Mouse (Mus musculus) embryonic facial prominence, embryonic 12.5 days (tissue): Measurements from ENCODE around the gene Fes. TPM values are rescaled to one million over a fixed set of nuclear protein-coding genes. Genes with fewer than 3 reads are reported as not detected.

Experiments used
- ATAC-seq: fragments of 200-750 bp; cut with Nextera tagmentation; 2 replicates; pipeline ENCODE4 v1.8.0; 2017; ENCODE audit not compliant: insufficient number of reproducible peaks, insufficient read depth, low FRiP score, low TSS enrichment
- H3K27ac ChIP-seq: fragments of 300-500 bp; sonication (generic); 2 replicates; pipeline ENCODE4 v1.5.1; 2016; ENCODE audit warnings: mild to moderate bottlenecking
- H3K27me3 ChIP-seq: fragments of 300-500 bp; sonication (generic); 2 replicates; pipeline ENCODE4 v1.6.1; 2016; ENCODE audit warnings: mild to moderate bottlenecking, moderate library complexity
- H3K36me3 ChIP-seq: fragments of 300-500 bp; sonication (generic); 2 replicates; pipeline ENCODE4 v1.6.1; 2016; ENCODE audit warnings: mild to moderate bottlenecking
- H3K4me1 ChIP-seq: fragments of 300-500 bp; sonication (generic); 2 replicates; pipeline ENCODE4 v1.6.1; 2016
- H3K4me2 ChIP-seq: fragments of 300-500 bp; sonication (generic); replicated peaks from 2 replicates; pipeline ENCODE4 v1.6.1; 2016; ENCODE audit warnings: mild to moderate bottlenecking, moderate library complexity
- H3K4me3 ChIP-seq: fragments of 300-500 bp; sonication (generic); 2 replicates; pipeline ENCODE4 v1.5.1; 2016; ENCODE audit warnings: mild to moderate bottlenecking
- H3K9ac ChIP-seq: fragments of 300-500 bp; sonication (generic); 2 replicates; pipeline ENCODE4 v1.6.1; 2016; ENCODE audit warnings: mild to moderate bottlenecking, moderate library complexity
- H3K9me3 ChIP-seq: fragments of 300-500 bp; sonication (generic); 2 replicates; pipeline ENCODE4 v1.6.1; 2016; ENCODE audit warnings: mild to moderate bottlenecking, moderate library complexity
- WGBS: fragments of 180-500 bp; shearing (Covaris S2); methylation state at CpG from one replicate; pipeline ENCODE4 v1.1.7; 2016; 5-methylcytosine and 5-hydroxymethylcytosine counted together
- polyA plus RNA-seq: library from polyadenylated mRNA; unstranded; fragments of >200 nt; fragmentation: Nextera tagmentation; extraction: Ambion mirVana; gene quantifications from 2 replicates; pipeline ENCODE4 v1.2.1, GENCODE M21; 2016

Fes gene
- polyA plus RNA-seq, 1 experiment from 2014 or later = 12.2 TPM

DNA sequence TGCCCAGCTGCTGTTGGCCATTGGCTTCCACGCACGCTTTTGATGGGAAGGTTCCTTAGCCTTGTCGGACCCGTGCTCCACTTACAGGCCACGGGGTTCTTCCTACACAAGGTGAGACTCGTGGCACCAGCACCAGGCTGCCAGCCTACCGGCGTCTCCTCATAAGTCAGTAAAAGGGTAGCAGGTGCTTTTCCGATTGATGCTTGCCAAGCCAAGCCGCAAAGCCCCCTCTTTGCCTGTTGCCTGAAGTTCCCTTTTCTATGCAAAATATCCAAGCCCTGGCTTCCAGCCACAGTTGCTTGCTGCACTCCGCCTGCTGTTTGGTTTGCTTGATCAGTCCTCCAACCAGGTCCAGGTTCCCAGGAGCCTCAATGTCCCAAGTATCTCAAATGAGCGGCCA lies 13.9 kb downstream of the Fes start:
- Histone ChIP-seq H3K9me3 (no peaks in the 10 kb centered on the region), H3K27ac (no peak overlapping the region), H3K4me2 (no peak overlapping the region), H3K4me3 (no peak overlapping the region), H3K27me3 (no peaks in the 10 kb centered on the region), H3K9ac (no peak overlapping the region), H3K36me3 (0 out of 2 replicates have a peak, but pooled peaks cover 3% of the 10 kb centered on the region), H3K4me1 (peaks cover 15% of the 10 kb centered on the region)
- no peak for ATAC-seq
- 82% methylated on average over 12 of the region's 12 CpGs for WGBS

DNA sequence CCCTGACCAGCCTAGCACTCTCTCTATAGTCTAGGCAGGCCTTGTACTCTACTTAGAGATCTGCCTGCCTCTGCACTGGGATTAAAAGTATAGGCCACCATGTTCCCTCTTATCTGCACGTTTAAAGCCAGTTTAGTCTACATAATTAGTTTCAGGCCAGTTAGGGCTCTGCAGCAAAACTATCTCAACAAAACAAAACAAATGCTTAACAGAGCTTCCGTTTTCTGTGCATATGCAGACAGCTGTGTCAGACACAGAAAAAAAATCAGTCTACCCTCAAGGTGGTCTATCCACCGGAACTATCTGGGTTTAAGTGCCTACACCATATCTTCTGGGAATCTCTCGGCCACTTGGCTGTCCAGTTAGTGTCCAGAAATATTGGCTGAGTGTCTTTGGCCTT lies 14.4 kb downstream of the Fes start:
- no peak for ATAC-seq
- 68% methylated on average over 4 of the region's 4 CpGs for WGBS
- no peak overlapping the region for H3K4me2 ChIP-seq
- no peak overlapping the region for H3K27ac ChIP-seq
- H3K36me3 ChIP-seq = peaks cover 3% of the 10 kb centered on the region
- H3K9me3 ChIP-seq = no peaks in the 10 kb centered on the region
- H3K4me3 ChIP-seq = no peak overlapping the region
- H3K27me3 ChIP-seq = no peaks in the 10 kb centered on the region
- peaks cover 15% of the 10 kb centered on the region for H3K4me1 ChIP-seq
- no peak overlapping the region for H3K9ac ChIP-seq

DNA sequence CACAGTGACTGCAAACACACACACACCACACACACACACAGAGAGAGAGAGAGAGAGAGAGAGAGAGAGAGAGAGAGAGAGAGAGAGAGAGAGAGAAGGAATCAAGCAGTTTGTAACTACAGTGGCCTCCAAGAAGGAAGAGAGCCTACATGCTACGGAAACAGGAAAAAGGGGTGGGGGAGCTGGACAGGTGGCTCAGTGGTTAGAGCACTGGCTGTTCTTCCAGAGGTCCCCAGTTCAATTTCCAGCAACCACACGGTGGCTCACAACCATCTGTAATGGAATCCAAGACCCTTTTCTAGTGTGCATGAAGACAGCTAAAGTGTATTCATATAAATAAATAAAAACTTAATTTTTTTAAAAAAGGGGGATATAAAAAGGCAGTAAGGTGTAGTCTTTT lies 15.1 kb downstream of the Fes start:
- no peak overlapping the region for H3K4me2 ChIP-seq
- no peak overlapping the region for H3K4me3 ChIP-seq
- H3K27me3 ChIP-seq = no peaks in the 10 kb centered on the region
- no peak overlapping the region for H3K9ac ChIP-seq
- peaks cover 15% of the 10 kb centered on the region for H3K4me1 ChIP-seq
- H3K36me3 ChIP-seq = peaks cover 10% of the 10 kb centered on the region
- no peaks in the 10 kb centered on the region for H3K9me3 ChIP-seq
- no peak for ATAC-seq
- 62% methylated on average over 2 of the region's 2 CpGs for WGBS
- H3K27ac ChIP-seq = no peak overlapping the region

DNA sequence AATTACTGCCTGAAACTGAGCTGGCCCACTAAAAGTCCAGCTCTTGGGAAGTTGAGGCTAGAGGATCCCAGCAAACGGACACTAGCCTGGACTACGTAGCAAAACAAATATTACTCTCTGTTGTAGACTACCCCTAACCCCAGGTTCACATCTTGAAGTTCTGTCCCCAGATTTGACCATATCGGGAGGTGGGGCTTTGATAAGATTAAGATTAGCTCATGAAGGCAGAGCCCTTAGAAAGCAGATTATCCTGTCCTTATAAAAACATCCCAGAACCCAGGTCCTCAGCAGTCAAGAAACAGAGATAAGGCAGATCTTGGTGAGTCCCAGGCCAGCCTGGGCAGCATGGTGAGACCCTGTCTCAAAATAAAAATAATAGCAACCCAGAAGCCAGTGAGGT lies 15.6 kb downstream of the Fes start:
- no peak overlapping the region for H3K27ac ChIP-seq
- H3K9me3 ChIP-seq = no peaks in the 10 kb centered on the region
- peaks cover 15% of the 10 kb centered on the region for H3K36me3 ChIP-seq
- H3K4me3 ChIP-seq = no peak overlapping the region
- peaks cover 15% of the 10 kb centered on the region for H3K4me1 ChIP-seq
- ATAC-seq = no peak
- no peak overlapping the region for H3K9ac ChIP-seq
- no peaks in the 10 kb centered on the region for H3K27me3 ChIP-seq
- 76% methylated on average over 3 of the region's 3 CpGs for WGBS
- H3K4me2 ChIP-seq = no peak overlapping the region

DNA sequence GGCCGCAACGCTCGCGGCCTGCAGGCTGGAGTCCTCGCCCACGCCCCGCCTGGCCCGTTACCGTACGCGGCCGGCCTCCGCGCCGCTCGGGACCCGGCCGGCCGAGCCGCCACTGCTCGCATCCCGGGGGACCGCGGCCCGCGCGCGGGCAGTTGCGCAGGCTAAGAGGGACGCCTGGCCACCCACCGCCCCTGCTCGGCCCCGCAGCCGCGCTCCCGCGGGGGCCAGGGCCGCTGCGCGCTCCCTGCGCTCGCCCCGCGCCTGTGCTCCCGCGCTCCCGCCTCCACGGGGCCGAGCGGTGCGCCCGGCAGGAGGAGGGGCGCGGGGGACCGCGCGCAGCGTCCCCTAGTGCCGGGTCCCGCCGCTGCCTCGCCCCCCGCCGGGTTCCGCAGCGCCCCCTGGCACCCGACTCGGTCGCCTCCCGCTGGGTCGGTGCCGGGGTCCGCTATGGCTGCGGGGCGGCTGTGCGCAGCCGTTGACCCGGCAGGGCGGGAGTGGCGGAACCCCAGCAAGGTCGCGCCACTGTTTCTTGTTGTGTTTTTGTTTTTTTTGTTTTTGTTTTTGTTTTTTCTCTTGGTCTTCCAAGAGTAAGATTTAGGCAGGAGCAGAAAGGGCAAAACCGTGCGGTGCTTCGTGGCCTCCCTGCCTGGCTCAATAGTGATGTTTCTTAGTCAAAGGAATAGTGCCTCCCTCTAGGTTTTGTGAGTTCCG lies 16.6 kb downstream of the Fes start, which contains the start of gene Man2a2:
Gene Man2a2 (minus strand): TSS at position 335 of the 711 bp plus-strand sequence.
- Histone ChIP-seq H3K27me3 (no peaks in the 10 kb centered on the region), H3K27ac (peak within 1 kb of the TSS; percentile 90), H3K4me3 (peak within 1 kb of the TSS; percentile 79), H3K9ac (peak within 1 kb of the TSS; percentile 81), H3K9me3 (no peaks in the 10 kb centered on the region), H3K36me3 (peaks cover 24% of the 10 kb centered on the region), H3K4me1 (peaks cover 15% of the 10 kb centered on the region), H3K4me2 (peak within 1 kb of the TSS; percentile 67)
- under 1% methylated on average over 84 of the region's 86 CpGs for WGBS
- ATAC-seq = peak; percentile 65

DNA sequence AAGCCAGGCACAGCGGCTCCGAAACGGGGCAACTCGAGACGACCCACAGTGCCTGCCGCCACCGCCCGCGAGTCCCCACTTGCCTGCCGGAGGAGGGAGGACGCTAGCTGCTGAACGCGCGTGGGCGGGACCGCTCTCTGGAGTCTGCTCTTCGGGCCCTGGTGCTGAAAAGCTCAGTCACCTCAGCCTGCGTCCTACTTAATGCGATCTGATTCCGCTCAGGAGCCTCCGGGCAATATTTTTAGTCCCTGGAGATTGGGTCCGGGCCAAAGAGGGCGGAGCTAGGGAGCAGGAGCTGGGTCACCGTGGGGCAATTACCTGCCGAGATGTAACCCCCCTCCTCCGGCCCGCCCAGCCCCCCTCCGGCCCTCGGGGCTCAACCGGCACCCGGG lies 17.1 kb downstream of the Fes start:
- under 1% methylated on average over 31 of the region's 31 CpGs for WGBS
- Histone ChIP-seq H3K4me3 (peak overlapping the region; percentile 79), H3K9ac (peak overlapping the region; percentile 81), H3K9me3 (no peaks in the 10 kb centered on the region), H3K4me2 (peak overlapping the region; percentile 67), H3K27me3 (no peaks in the 10 kb centered on the region), H3K36me3 (peaks cover 30% of the 10 kb centered on the region), H3K4me1 (peaks cover 15% of the 10 kb centered on the region), H3K27ac (peak overlapping the region; percentile 90)
- no peak for ATAC-seq

DNA sequence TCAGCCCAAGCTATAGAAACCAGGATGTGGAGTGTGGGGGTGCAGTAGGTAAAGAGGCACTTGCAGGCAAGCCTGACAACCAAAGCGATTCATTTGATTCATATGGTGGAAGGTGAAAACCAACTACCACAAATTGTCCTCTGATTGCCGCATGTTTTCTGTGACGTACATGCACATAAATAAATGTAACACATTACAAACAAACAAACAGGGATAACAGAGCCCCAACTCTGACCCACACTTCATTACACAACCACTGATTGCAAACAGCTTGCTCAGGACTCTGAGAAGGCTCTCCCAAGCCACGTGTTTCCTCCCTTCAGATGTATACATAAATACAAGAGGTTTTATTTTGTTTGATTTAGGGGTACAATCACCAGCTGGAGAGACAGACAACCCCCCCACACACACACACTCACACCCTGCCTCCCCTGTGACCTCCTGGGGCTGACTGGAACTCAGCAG lies 17.7 kb downstream of the Fes start:
- peak overlapping the region; percentile 81 for H3K9ac ChIP-seq
- H3K4me2 ChIP-seq = peak overlapping the region; percentile 67
- H3K4me3 ChIP-seq = peak overlapping the region; percentile 79
- H3K4me1 ChIP-seq = peaks cover 15% of the 10 kb centered on the region
- peaks cover 31% of the 10 kb centered on the region for H3K36me3 ChIP-seq
- ATAC-seq = no peak
- no peaks in the 10 kb centered on the region for H3K27me3 ChIP-seq
- peak overlapping the region; percentile 90 for H3K27ac ChIP-seq
- no peaks in the 10 kb centered on the region for H3K9me3 ChIP-seq
- WGBS = 35% methylated on average over 4 of the region's 4 CpGs

DNA sequence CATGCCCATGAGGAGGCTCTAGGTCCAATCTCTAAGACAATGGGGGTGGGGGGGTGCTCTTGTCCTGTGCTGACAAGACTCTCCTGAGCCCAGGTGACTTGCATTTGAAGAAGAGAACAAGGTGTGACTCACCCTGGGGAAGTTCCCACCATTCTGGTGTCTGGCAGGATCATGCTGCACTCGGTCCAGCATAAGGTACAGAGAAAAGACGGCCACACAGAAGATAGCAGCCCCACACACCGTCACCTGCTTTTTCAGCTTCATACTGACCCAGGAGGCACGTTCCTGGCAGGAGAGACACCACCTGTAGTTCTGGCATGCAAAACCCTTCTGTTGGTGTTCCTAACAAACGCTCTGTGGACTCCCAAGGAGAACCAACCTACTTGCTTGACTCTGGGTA lies 18.3 kb downstream of the Fes start:
- H3K36me3 ChIP-seq = peaks cover 36% of the 10 kb centered on the region
- H3K4me3 ChIP-seq = 0 out of 2 replicates have a peak overlapping the region, but pooled peaks have one; percentile 79
- WGBS = 67% methylated on average over 5 of the region's 5 CpGs
- H3K27ac ChIP-seq = peak overlapping the region; percentile 46; the same call in 1 of the 2 replicates
- H3K4me1 ChIP-seq = peaks cover 15% of the 10 kb centered on the region
- H3K9me3 ChIP-seq = no peaks in the 10 kb centered on the region
- 0 out of 2 replicates have a peak overlapping the region, but pooled peaks have one; percentile 10 for H3K9ac ChIP-seq
- no peaks in the 10 kb centered on the region for H3K27me3 ChIP-seq
- H3K4me2 ChIP-seq = peak overlapping the region; percentile 67
- no peak for ATAC-seq

DNA sequence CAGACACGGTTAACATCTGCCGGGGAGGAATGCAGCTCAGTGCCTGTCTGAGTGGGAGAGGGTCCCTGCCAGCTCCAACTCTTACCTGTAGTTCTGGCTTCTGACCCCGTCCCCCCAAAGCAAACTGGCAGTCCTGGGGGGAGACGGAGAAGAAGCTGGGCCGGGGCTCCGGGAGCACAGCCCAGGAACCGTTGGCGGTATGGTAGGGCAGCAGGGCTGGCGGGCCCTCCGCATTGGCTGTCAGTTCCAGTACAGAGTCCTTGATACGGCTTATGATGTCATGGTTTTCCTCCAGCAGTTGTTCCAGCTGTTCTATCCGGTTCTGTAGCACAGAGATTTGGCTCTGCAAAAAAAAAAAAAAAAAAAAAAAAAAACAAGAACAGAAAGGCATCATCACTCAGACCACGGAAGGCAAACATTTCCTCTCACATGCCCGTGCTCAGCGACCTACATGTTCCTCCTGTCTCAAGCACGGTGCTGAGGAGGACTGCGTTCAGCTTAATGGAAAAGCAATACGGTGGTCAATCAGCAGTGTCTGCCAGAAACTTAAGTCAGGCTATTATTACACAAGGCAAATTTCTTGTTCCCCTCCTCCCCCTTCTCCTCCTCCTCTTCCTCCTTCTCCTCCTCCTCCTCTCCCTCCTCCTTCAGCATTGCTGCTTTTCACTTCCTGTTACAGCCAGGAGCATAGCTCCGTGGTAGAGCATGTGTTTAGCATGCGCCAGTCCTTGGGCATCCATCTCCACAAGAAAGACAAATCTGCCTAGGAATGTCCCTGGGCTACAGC lies 18.9 kb downstream of the Fes start:
- H3K36me3 ChIP-seq = peaks cover 42% of the 10 kb centered on the region
- H3K9ac ChIP-seq = 0 out of 2 replicates have a peak overlapping the region, but pooled peaks have one; percentile 10
- H3K27ac ChIP-seq = peak overlapping the region; percentile 46; the same call in 1 of the 2 replicates
- H3K9me3 ChIP-seq = no peaks in the 10 kb centered on the region
- H3K27me3 ChIP-seq = no peaks in the 10 kb centered on the region
- 0 out of 2 replicates have a peak overlapping the region, but pooled peaks have one; percentile 4 for H3K4me3 ChIP-seq
- H3K4me2 ChIP-seq = peak overlapping the region; percentile 67
- ATAC-seq = no peak
- peaks cover 15% of the 10 kb centered on the region for H3K4me1 ChIP-seq
- 77% methylated on average over 20 of the region's 20 CpGs for WGBS

DNA sequence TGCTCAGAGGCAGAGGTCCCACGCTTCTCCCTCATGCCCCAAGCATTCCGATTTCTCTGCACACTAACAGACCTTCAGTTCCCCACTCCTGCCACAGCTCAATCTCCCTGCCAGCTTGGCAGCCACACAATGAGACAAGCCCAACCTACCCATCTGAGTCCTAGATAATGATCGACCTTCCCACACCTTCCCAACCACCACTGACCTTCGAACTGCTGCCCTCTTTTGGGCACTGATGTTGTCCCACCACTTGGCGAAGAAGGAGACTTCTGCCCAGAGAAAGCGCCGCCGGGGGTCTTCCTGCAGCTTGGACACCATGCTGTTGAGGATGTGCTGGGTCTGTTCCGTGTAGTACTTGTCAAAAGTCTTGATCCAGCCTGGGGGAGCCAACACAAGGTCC lies 19.7 kb downstream of the Fes start:
- H3K4me3 ChIP-seq = no peak overlapping the region
- peaks cover 50% of the 10 kb centered on the region for H3K36me3 ChIP-seq
- H3K4me2 ChIP-seq = no peak overlapping the region
- no peaks in the 10 kb centered on the region for H3K27me3 ChIP-seq
- 90% methylated on average over 9 of the region's 9 CpGs for WGBS
- no peak overlapping the region for H3K9ac ChIP-seq
- no peak overlapping the region for H3K27ac ChIP-seq
- H3K4me1 ChIP-seq = peaks cover 15% of the 10 kb centered on the region
- ATAC-seq = no peak
- H3K9me3 ChIP-seq = no peaks in the 10 kb centered on the region

DNA sequence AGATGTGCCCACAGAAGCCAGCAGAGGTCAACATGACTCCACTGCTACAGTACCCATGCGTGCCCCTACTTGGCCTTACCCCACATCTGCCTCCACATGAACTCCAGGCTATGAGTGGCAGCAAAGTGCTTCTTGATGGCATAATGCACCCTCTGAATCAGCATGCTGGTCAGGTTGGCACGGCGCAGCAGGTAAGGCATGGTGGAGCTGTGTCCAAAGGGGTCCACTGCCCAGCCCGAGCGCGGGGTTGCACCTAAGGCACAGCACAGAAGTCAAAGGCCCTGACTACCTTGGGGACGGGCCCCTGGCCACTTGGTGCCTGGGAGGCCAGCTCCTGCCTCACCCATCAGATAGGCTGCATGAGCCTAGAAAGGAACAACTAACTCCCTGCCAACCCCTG lies 20.5 kb downstream of the Fes start:
- 97% methylated on average over 7 of the region's 7 CpGs for WGBS
- Histone ChIP-seq H3K27ac (no peak overlapping the region), H3K27me3 (no peaks in the 10 kb centered on the region), H3K36me3 (peaks cover 58% of the 10 kb centered on the region), H3K4me3 (no peak overlapping the region), H3K9me3 (no peaks in the 10 kb centered on the region), H3K4me1 (peaks cover 15% of the 10 kb centered on the region), H3K9ac (no peak overlapping the region), H3K4me2 (no peak overlapping the region)
- ATAC-seq = no peak
